Mouse (Mus musculus) intestine, postnatal 0 days (tissue): ENCODE data around the gene Avpi1. TPM values are rescaled to one million over a fixed set of nuclear protein-coding genes. Genes with fewer than 3 reads are reported as not detected.
A peak's percentile ranks its signal among the peaks of the same experiment; 100 is the strongest.

Experiments
- ATAC-seq: fragments of 200-750 bp; cut with Nextera tagmentation; 2 replicates; pipeline ENCODE4 v1.8.0; 2017; ENCODE audit warnings: mild to moderate bottlenecking, moderate TSS enrichment, moderate library complexity
- H3K27ac ChIP-seq: fragments of 300-500 bp; sonication (generic); 2 replicates; pipeline ENCODE4 v1.5.1; 2014; ENCODE audit warnings: mild to moderate bottlenecking, low read depth, low read length, moderate library complexity
- H3K27me3 ChIP-seq: fragments of 300-500 bp; sonication (generic); replicated peaks from 2 replicates; pipeline ENCODE4 v1.6.1; 2014; ENCODE audit warnings: low read length, mixed read lengths; ENCODE audit not compliant: control insufficient read depth, insufficient read depth
- H3K36me3 ChIP-seq: fragments of 300-500 bp; sonication (generic); 2 replicates; pipeline ENCODE4 v1.6.1; 2014; ENCODE audit warnings: mild to moderate bottlenecking, moderate library complexity; ENCODE audit not compliant: control insufficient read depth, insufficient read depth
- H3K4me1 ChIP-seq: fragments of 300-500 bp; sonication (generic); replicated peaks from 2 replicates; pipeline ENCODE4 v1.6.1; 2014; ENCODE audit warnings: antibody characterized with exemption, low read length, mixed read lengths; ENCODE audit not compliant: control insufficient read depth, insufficient read depth
- H3K4me2 ChIP-seq: fragments of 300-500 bp; sonication (generic); replicated peaks from 2 replicates; pipeline ENCODE4 v1.6.1; 2014; ENCODE audit warnings: low read depth, mild to moderate bottlenecking, moderate library complexity
- H3K4me3 ChIP-seq: fragments of 300-500 bp; sonication (generic); 2 replicates; pipeline ENCODE4 v1.5.1; 2014; ENCODE audit warnings: low read depth, low read length
- H3K9ac ChIP-seq: fragments of 300-500 bp; sonication (generic); 2 replicates; pipeline ENCODE4 v1.6.1; 2014; ENCODE audit warnings: mild to moderate bottlenecking, low read depth, low read length
- H3K9me3 ChIP-seq: fragments of 300-500 bp; sonication (generic); 2 replicates; pipeline ENCODE4 v1.6.1; 2016; ENCODE audit warnings: mixed run types; ENCODE audit not compliant: control insufficient read depth
- CTCF ChIP-seq: sonication (generic); IDR thresholded peaks from 2 replicates; pipeline ENCODE4 v1.5.1; 2016; ENCODE audit warnings: low read depth, mild to moderate bottlenecking, control low read depth, antibody characterized with exemption, moderate library complexity
- WGBS: fragments of 180-500 bp; shearing (Covaris S2); extraction: QIAGEN DNeasy Blood & Tissue Kit; methylation state at CpG from one replicate; pipeline ENCODE4 v1.1.7; 2014; 5-methylcytosine and 5-hydroxymethylcytosine counted together
- polyA plus RNA-seq: library from polyadenylated mRNA; unstranded; fragments of >200 nt; fragmentation: Nextera tagmentation; extraction: Ambion mirVana; gene quantifications from 2 replicates; pipeline ENCODE4 v1.2.1, GENCODE M21; 2015

The Avpi1 gene
- polyA plus RNA-seq, 1 experiment from 2014 or later: 39.8 TPM

- H3K9ac ChIP-seq: no peak overlapping the region
- no peak overlapping the region for H3K27ac ChIP-seq
- WGBS: 56% methylated on average over 12 of the region's 12 CpGs
- H3K4me1 ChIP-seq: no peaks in the 10 kb centered on the region
- no peak for ATAC-seq
- H3K9me3 ChIP-seq: no peaks in the 10 kb centered on the region
- no peak for TF ChIP-seq CTCF
- H3K27me3 ChIP-seq: no peaks in the 10 kb centered on the region
- no peaks in the 10 kb centered on the region for H3K36me3 ChIP-seq
- no peak overlapping the region for H3K4me3 ChIP-seq
- H3K4me2 ChIP-seq: no peak overlapping the region
These were observed 28.8 kb upstream of the Avpi1 start for GRCm38 (mm10) chr19:42157493-42158237.

DNA sequence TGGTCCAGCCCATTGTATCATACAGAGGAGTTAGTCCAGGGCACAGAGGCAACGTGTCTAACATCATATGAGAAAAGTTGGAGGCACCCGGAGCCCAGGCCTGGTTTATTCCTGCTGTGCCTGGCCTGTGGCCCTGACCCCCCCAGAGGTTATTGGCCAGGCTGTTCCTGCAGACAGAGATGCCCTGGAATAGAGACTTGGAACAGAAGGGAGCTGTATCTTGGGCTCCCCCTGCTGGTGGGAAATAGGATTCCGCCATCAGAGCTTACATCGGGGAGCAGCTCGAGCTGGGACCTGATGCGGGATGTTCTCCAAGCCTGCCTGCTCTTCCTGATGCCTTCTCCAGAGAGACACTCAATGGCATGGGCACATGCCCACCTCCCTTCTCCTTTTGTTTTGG is 23.1 kb upstream of the Avpi1 start:
- H3K4me1 ChIP-seq: no peaks in the 10 kb centered on the region
- no peak overlapping the region for H3K4me3 ChIP-seq
- no peak overlapping the region for H3K27ac ChIP-seq
- no peaks in the 10 kb centered on the region for H3K9me3 ChIP-seq
- H3K9ac ChIP-seq: no peak overlapping the region
- TF ChIP-seq CTCF: peak; percentile 95
- H3K36me3 ChIP-seq: 0 out of 2 replicates have a peak, but pooled peaks cover 5% of the 10 kb centered on the region
- H3K27me3 ChIP-seq: no peaks in the 10 kb centered on the region
- ATAC-seq: peak; percentile 26; the same call in 1 of the 2 replicates
- 5% methylated on average over 6 of the region's 6 CpGs for WGBS
- no peak overlapping the region for H3K4me2 ChIP-seq

DNA sequence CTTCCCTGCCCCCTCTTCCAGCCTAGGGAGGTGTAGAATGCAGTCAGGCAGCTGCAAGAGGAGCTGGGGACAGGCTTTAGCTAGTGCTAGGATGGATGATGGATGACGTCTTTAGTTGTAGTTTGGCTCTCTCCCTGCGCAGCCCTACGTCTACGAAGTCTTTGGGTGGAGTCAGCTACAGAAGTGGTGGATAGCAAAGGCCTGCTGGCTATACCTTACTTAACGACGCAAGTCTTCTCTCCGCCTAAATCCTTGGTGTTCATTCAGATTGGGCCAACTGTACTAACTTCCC is 19.7 kb upstream of the Avpi1 start:
- Histone ChIP-seq H3K9me3 (no peaks in the 10 kb centered on the region), H3K36me3 (0 out of 2 replicates have a peak, but pooled peaks cover 5% of the 10 kb centered on the region), H3K4me1 (no peaks in the 10 kb centered on the region), H3K9ac (peak overlapping the region; percentile 71), H3K27ac (peak overlapping the region; percentile 84; the same call in 1 of the 2 replicates), H3K4me3 (peak overlapping the region; percentile 63), H3K4me2 (peak overlapping the region; percentile 89), H3K27me3 (no peaks in the 10 kb centered on the region)
- TF ChIP-seq CTCF: no peak
- ATAC-seq: no peak
- 37% methylated on average over 7 of the region's 7 CpGs for WGBS

- no peaks in the 10 kb centered on the region for H3K4me1 ChIP-seq
- H3K4me3 ChIP-seq: peak overlapping the region; percentile 63
- no peak for TF ChIP-seq CTCF
- H3K27ac ChIP-seq: peak overlapping the region; percentile 84
- H3K9ac ChIP-seq: peak overlapping the region; percentile 71
- peak overlapping the region; percentile 89 for H3K4me2 ChIP-seq
- no peaks in the 10 kb centered on the region for H3K9me3 ChIP-seq
- ATAC-seq: peak; percentile 12; the same call in 1 of the 2 replicates
- 1% methylated on average over 63 of the region's 63 CpGs for WGBS
- H3K36me3 ChIP-seq: 0 out of 2 replicates have a peak, but pooled peaks cover 5% of the 10 kb centered on the region
- no peaks in the 10 kb centered on the region for H3K27me3 ChIP-seq
These were observed 19.1 kb upstream of the Avpi1 start for GRCm38 (mm10) chr19:42147769-42148568.

DNA sequence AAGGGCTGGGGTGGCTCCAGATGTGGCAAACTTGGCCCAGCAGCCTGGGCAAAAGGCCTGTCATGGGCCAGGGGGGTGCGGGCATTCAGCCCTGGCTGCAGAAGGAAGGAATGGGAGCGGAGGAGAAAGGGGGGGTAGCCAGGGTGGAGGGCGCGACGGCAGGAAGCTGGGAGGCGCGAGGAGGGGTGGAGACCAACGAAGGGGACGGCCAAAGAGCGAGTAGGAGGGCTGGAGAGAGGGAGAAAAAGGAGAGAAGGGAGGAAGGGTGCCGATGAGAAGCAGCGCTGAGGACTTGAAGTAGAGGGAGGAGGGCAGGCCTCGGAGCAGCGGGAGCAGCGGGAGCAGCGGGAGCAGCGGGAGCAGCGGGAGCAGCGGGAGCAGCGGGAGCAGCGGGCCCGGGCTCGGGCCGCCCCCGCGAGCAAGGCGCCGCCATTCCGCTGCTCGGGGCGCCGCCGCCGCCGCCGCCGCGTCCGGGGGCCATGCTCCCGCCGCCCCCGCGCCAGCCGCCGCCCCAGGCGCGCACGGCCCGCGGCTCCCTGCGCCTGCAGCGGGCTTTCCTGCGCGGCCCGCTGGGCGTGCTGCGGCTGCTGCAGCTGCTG is 18.4 kb upstream of the Avpi1 start, which contains the start of gene Marveld1:
TSS of gene Marveld1 (plus strand) at position 231 of the 599 bp plus-strand sequence.
- H3K27ac ChIP-seq: peak within 1 kb of the TSS; percentile 84
- H3K4me1 ChIP-seq: no peaks in the 10 kb centered on the region
- no peaks in the 10 kb centered on the region for H3K27me3 ChIP-seq
- WGBS: 2% methylated on average over 27 of the region's 57 CpGs
- peak; percentile 32 for ATAC-seq
- H3K4me3 ChIP-seq: peak within 1 kb of the TSS; percentile 63
- peak; percentile 16; the same call in 1 of the 2 replicates for TF ChIP-seq CTCF
- H3K9me3 ChIP-seq: no peaks in the 10 kb centered on the region
- H3K36me3 ChIP-seq: 0 out of 2 replicates have a peak, but pooled peaks cover 5% of the 10 kb centered on the region
- peak within 1 kb of the TSS; percentile 89 for H3K4me2 ChIP-seq
- peak within 1 kb of the TSS; percentile 71 for H3K9ac ChIP-seq
